Mouse (Mus musculus) testis, adult 2 months (tissue): ENCODE data around the gene Rnf217.

Experiments used
- CTCF ChIP-seq: fragments of 200-500 bp; IDR thresholded peaks from 2 replicates; pipeline ENCODE4 v1.5.1; 2012; ENCODE audit warnings: low read depth, mild to moderate bottlenecking, inconsistent platforms, low read length, moderate library complexity; ENCODE audit not compliant: control insufficient read depth, insufficient read depth, insufficient replicate concordance
- POLR2A ChIP-seq: fragments of 200-500 bp; IDR thresholded peaks from 2 replicates; pipeline ENCODE4 v1.6.1; 2012; ENCODE audit warnings: low read depth, mild to moderate bottlenecking, inconsistent platforms, low read length, moderate library complexity; ENCODE audit not compliant: control insufficient read depth

GRCm38 (mm10) chr10:31573267-31573666, 35.7 kb downstream of the Rnf217 start:
- TF ChIP-seq CTCF (no peak), POLR2A (no peak)
